Mouse (Mus musculus): ENCODE results near the gene Vasp. TPM values are rescaled to one million over a fixed set of nuclear protein-coding genes. Genes with fewer than 3 reads are reported as not detected.

Gene Vasp
- polyA plus RNA-seq, 1 experiment = 30.8 TPM

GRCm38 (mm10) chr7:19222189-19222588, 49.4 kb downstream of the Vasp start:
- Histone ChIP-seq H3K4me3 (replicated peaks; ENCODE audit: insufficient read depth, low read depth, low read length) (no peak overlapping the region), H3K27me3 (ENCODE audit: control insufficient read depth, insufficient read depth, low read length) (no peaks in the 10 kb centered on the region), H3K27ac (ENCODE audit: insufficient read depth, low read length) (no peak overlapping the region), H3K4me1 (ENCODE audit: control insufficient read depth, insufficient read depth, low read length) (peaks cover 6% of the 10 kb centered on the region; the same call in 1 of the 2 replicates)
- DNase-seq = no peak
- TF ChIP-seq POLR2A (IDR thresholded peaks at IDR 0.05; ENCODE audit: borderline replicate concordance, insufficient read depth, low read length) (no peak), CTCF (IDR thresholded peaks at IDR 0.05; ENCODE audit: borderline replicate concordance, insufficient read depth, low read depth, low read length) (no peak)
- WGBS = 95% methylated on average over 16 of the region's 16 CpGs

DNA sequence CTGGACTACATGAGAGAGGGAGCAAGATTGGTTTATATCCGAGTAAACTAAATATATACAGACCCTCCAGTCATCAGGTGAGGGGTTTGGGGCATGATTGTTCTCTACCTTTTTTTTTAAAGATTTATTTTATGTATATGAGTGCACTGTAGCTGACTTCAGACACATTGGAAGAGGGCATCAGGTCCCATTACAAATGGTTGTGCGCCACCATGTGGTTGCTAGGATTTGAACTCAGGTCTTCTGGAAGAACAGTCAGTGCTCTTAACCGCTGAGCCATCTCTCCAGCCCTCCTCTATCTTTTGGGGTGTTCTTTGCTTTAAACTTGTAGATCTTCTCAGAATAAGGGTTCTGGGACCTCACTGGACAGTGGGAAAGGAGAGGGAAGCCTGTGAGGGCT, 51.6 kb downstream of the Vasp start:
- H3K27me3 ChIP-seq (ENCODE audit: control insufficient read depth, insufficient read depth, low read length) = no peaks in the 10 kb centered on the region
- DNase-seq = no peak
- TF ChIP-seq POLR2A (IDR thresholded peaks at IDR 0.05; ENCODE audit: borderline replicate concordance, insufficient read depth, low read length) (no peak), CTCF (IDR thresholded peaks at IDR 0.05; ENCODE audit: borderline replicate concordance, insufficient read depth, low read depth, low read length) (no peak)
- no peak overlapping the region for H3K4me3 ChIP-seq (replicated peaks; ENCODE audit: insufficient read depth, low read depth, low read length)
- WGBS = 71% methylated on average over 3 of the region's 3 CpGs
- H3K27ac ChIP-seq (ENCODE audit: insufficient read depth, low read length) = no peak overlapping the region
- H3K4me1 ChIP-seq (ENCODE audit: control insufficient read depth, insufficient read depth, low read length) = no peaks in the 10 kb centered on the region

GRCm38 (mm10) chr7:19217944-19218343, 53.7 kb downstream of the Vasp start:
- H3K27me3 ChIP-seq (ENCODE audit: control insufficient read depth, insufficient read depth, low read length) = no peaks in the 10 kb centered on the region
- 3% methylated on average over 2 of the region's 3 CpGs for WGBS
- no peak overlapping the region for H3K27ac ChIP-seq (ENCODE audit: insufficient read depth, low read length)
- no peaks in the 10 kb centered on the region; the same call in 1 of the 2 replicates for H3K4me1 ChIP-seq (ENCODE audit: control insufficient read depth, insufficient read depth, low read length)
- TF ChIP-seq CTCF (IDR thresholded peaks at IDR 0.05; ENCODE audit: borderline replicate concordance, insufficient read depth, low read depth, low read length) (no peak), POLR2A (IDR thresholded peaks at IDR 0.05; ENCODE audit: borderline replicate concordance, insufficient read depth, low read length) (no peak)
- H3K4me3 ChIP-seq (replicated peaks; ENCODE audit: insufficient read depth, low read depth, low read length) = no peak overlapping the region
- no peak for DNase-seq

DNA sequence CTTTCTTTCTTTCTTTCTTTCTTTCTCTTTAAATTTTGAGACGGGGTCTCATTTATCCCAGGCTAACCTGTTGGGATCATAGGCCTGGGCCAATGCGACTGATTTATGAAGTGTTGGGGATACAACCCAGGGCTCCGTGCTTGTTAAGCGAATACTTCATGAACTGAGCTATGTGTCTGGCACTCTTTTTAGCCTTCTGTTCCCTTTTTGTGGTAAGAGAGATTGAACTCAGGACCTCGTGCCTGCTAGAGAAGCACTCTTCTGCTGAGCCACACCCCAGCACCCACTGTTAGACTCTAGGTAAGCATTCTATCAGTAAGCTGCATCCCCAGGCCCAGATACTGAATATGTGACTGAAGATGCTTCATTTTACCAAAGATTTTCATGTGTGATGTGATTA, 54.1 kb downstream of the Vasp start:
- WGBS = 64% methylated on average over 5 of the region's 5 CpGs

GRCm38 (mm10) chr7:19214940-19215339, 56.7 kb downstream of the Vasp start:
- no peak overlapping the region for H3K4me3 ChIP-seq (replicated peaks; ENCODE audit: insufficient read depth, low read depth, low read length)
- DNase-seq = no peak
- WGBS = 72% methylated on average over 9 of the region's 9 CpGs

More for the DNA sequence above, 54.1 kb downstream of the Vasp start:
- Histone ChIP-seq H3K4me1 (ENCODE audit: control insufficient read depth, insufficient read depth, low read length) (no peaks in the 10 kb centered on the region; the same call in 1 of the 2 replicates), H3K4me3 (replicated peaks; ENCODE audit: insufficient read depth, low read depth, low read length) (no peak overlapping the region), H3K27me3 (ENCODE audit: control insufficient read depth, insufficient read depth, low read length) (no peaks in the 10 kb centered on the region), H3K27ac (ENCODE audit: insufficient read depth, low read length) (no peak overlapping the region)
- no peak for TF ChIP-seq CTCF (IDR thresholded peaks at IDR 0.05; ENCODE audit: borderline replicate concordance, insufficient read depth, low read depth, low read length)
- TF ChIP-seq POLR2A (IDR thresholded peaks at IDR 0.05; ENCODE audit: borderline replicate concordance, insufficient read depth, low read length) = no peak
- no peak for DNase-seq

DNA sequence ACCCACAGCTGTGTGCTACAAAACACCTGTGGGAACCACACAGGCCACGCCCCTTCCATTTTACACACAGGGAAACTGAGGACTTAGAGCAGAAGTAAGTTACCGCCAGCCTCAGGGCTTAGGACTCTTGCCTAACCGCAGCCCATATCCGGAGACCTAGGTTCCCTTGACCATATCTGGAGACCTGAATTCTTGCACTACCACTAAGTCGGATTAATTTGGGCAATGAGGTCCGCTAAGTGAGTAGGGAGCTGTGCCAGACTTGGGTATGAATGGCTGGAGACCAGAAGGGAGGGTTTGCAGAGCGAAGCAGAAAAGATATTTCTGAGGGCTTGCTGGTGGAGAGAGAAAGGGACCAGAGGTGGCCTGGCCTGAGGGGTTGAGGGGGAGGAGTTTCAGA, 57.2 kb downstream of the Vasp start:
- no peaks in the 10 kb centered on the region for H3K27me3 ChIP-seq (ENCODE audit: control insufficient read depth, insufficient read depth, low read length)
- H3K27ac ChIP-seq (ENCODE audit: insufficient read depth, low read length) = no peak overlapping the region
- no peak for TF ChIP-seq CTCF (IDR thresholded peaks at IDR 0.05; ENCODE audit: borderline replicate concordance, insufficient read depth, low read depth, low read length)
- TF ChIP-seq POLR2A (IDR thresholded peaks at IDR 0.05; ENCODE audit: borderline replicate concordance, insufficient read depth, low read length) = no peak
- no peak overlapping the region for H3K4me3 ChIP-seq (replicated peaks; ENCODE audit: insufficient read depth, low read depth, low read length)
- 51% methylated on average over 7 of the region's 7 CpGs for WGBS
- H3K4me1 ChIP-seq (ENCODE audit: control insufficient read depth, insufficient read depth, low read length) = no peaks in the 10 kb centered on the region; the same call in 1 of the 2 replicates
- no peak for DNase-seq

More at GRCm38 (mm10) chr7:19214940-19215339, 56.7 kb downstream of the Vasp start:
- no peak overlapping the region for H3K27ac ChIP-seq (ENCODE audit: insufficient read depth, low read length)
- H3K27me3 ChIP-seq (ENCODE audit: control insufficient read depth, insufficient read depth, low read length) = no peaks in the 10 kb centered on the region
- H3K4me1 ChIP-seq (ENCODE audit: control insufficient read depth, insufficient read depth, low read length) = no peaks in the 10 kb centered on the region; the same call in 1 of the 2 replicates
- no peak for TF ChIP-seq CTCF (IDR thresholded peaks at IDR 0.05; ENCODE audit: borderline replicate concordance, insufficient read depth, low read depth, low read length)
- no peak for TF ChIP-seq POLR2A (IDR thresholded peaks at IDR 0.05; ENCODE audit: borderline replicate concordance, insufficient read depth, low read length)

- no peak overlapping the region for H3K27ac ChIP-seq (ENCODE audit: insufficient read depth, low read length)
- TF ChIP-seq CTCF (IDR thresholded peaks at IDR 0.05; ENCODE audit: borderline replicate concordance, insufficient read depth, low read depth, low read length) (no peak), POLR2A (IDR thresholded peaks at IDR 0.05; ENCODE audit: borderline replicate concordance, insufficient read depth, low read length) (no peak)
- WGBS = 71% methylated on average over 2 of the region's 2 CpGs
Observed at GRCm38 (mm10) chr7:19213385-19213784, 58.2 kb downstream of the Vasp start.

DNA sequence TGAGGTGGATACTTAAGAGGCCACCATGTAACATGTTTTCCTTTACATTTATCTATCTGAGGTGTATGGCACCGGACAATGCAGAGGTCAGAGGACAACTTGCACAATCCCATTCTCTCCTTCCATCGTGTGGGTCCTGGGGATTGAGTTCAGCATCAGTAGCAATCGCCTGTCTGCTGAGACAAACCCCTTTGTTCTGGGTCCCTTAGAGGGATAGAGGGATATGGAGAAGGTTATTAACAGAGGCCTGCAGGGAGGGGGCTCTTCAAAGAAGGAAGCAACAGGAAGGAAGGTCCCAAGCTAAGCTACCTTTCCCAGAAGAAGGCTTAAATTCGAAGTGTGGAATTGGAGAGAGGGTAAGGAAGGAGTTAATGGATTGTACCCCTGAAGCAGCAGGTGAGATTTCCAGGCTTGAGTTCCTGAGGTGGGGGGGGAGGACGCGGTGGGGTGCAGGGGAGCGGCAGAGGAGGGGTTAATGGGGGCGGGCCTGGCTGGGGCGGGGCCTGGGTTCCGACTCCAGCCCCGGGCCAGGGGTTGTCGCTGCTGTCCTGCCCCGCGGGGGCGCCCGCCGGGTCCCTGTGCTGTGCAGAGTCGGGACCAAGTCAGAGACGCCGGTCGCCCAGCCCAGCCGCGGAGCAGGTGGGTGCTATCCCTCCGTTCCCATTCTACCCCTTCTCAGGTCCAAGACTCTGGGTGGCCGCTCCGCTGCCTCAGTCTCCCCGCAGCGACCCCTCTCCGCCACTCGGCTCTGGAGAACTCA, 59.4 kb downstream of the Vasp start, which contains the start of gene Gpr4:
Gene Gpr4 (plus strand): TSS at position 543 of the 760 bp plus-strand sequence.
- no peaks in the 10 kb centered on the region; the same call in 1 of the 2 replicates for H3K4me1 ChIP-seq (ENCODE audit: control insufficient read depth, insufficient read depth, low read length)
- TF ChIP-seq POLR2A (IDR thresholded peaks at IDR 0.05; ENCODE audit: borderline replicate concordance, insufficient read depth, low read length) (no peak), CTCF (IDR thresholded peaks at IDR 0.05; ENCODE audit: borderline replicate concordance, insufficient read depth, low read depth, low read length) (no peak)
- DNase-seq = no peak
- peak within 1 kb of the TSS; percentile 38 for H3K4me3 ChIP-seq (replicated peaks; ENCODE audit: insufficient read depth, low read depth, low read length)
- 3% methylated on average over 28 of the region's 30 CpGs for WGBS
- no peaks in the 10 kb centered on the region for H3K27me3 ChIP-seq (ENCODE audit: control insufficient read depth, insufficient read depth, low read length)
- no peak within 1 kb of the TSS; the same call in 1 of the 2 replicates for H3K27ac ChIP-seq (ENCODE audit: insufficient read depth, low read length)

More at GRCm38 (mm10) chr7:19213385-19213784, 58.2 kb downstream of the Vasp start:
- Histone ChIP-seq H3K4me1 (ENCODE audit: control insufficient read depth, insufficient read depth, low read length) (no peaks in the 10 kb centered on the region; the same call in 1 of the 2 replicates), H3K4me3 (replicated peaks; ENCODE audit: insufficient read depth, low read depth, low read length) (no peak overlapping the region), H3K27me3 (ENCODE audit: control insufficient read depth, insufficient read depth, low read length) (no peaks in the 10 kb centered on the region)
- no peak for DNase-seq

Data from cerebellum, adult 2 months (tissue).